In genomic region chr5:24424861-24425411, GRCm38 (mm10) we compare ENCODE assay signal across 8 mouse cellular contexts. TPM values are rescaled to one million over a fixed set of nuclear protein-coding genes. Genes with fewer than 3 reads are reported as not detected.
A peak's percentile ranks its signal among the peaks of the same experiment; 100 is the strongest.
DNase-seq lines count a peak whose midpoint lies in the region; ATAC-seq and TF ChIP-seq lines count a peak whose summit lies in the region.

No protein-coding gene starts in this region.

- H3K4me2 ChIP-seq in heart, embryonic 16.5 days (ENCODE audit: low read depth, low read length) = peak overlapping the region; percentile 92
- peak overlapping the region; percentile 84 for H3K4me2 ChIP-seq in lung, embryonic 14.5 days

- WGBS in forebrain, embryonic 10.5 days = 1% methylated on average over 57 of the region's 60 CpGs
- 1% methylated on average over 59 of the region's 60 CpGs for WGBS in heart, embryonic 16.5 days
- WGBS in lung, embryonic 14.5 days = 1% methylated on average over 59 of the region's 60 CpGs
- WGBS in thymus, adult 2 months = under 1% methylated on average over 60 of the region's 60 CpGs

- no peaks in the 10 kb centered on the region for H3K27me3 ChIP-seq in C2C12 (ENCODE audit: control insufficient read depth, insufficient read depth, insufficient read length)
- peaks cover 19% of the 10 kb centered on the region for H3K27me3 ChIP-seq in forebrain, embryonic 10.5 days (ENCODE audit: poor library complexity, severe bottlenecking)
- H3K27me3 ChIP-seq in heart, embryonic 16.5 days (ENCODE audit: control insufficient read depth, insufficient read depth, low read length) = no peaks in the 10 kb centered on the region
- H3K27me3 ChIP-seq in lung, embryonic 14.5 days (ENCODE audit: insufficient read depth, low read length) = no peaks in the 10 kb centered on the region
- H3K27me3 ChIP-seq in thymus, adult 2 months (ENCODE audit: control insufficient read depth, insufficient read depth, low read length) = no peaks in the 10 kb centered on the region

- peak overlapping the region; percentile 85 for H3K27ac ChIP-seq in forebrain, embryonic 10.5 days
- H3K27ac ChIP-seq in heart, embryonic 16.5 days (ENCODE audit: low read length) = peak overlapping the region; percentile 97
- H3K27ac ChIP-seq in lung, embryonic 14.5 days (ENCODE audit: low read depth) = peak overlapping the region; percentile 93
- H3K27ac ChIP-seq in thymus, adult 2 months (ENCODE audit: control insufficient read depth, insufficient read depth, low read length) = peak overlapping the region; percentile 91

- H3K36me3 ChIP-seq in C2C12 (ENCODE audit: control insufficient read depth, insufficient read depth) = peaks cover 21% of the 10 kb centered on the region
- H3K36me3 ChIP-seq in forebrain, embryonic 10.5 days (replicated peaks) = peaks cover 32% of the 10 kb centered on the region
- peaks cover 9% of the 10 kb centered on the region; the same call in 1 of the 2 replicates for H3K36me3 ChIP-seq in heart, embryonic 16.5 days (ENCODE audit: control insufficient read depth, insufficient read depth)
- peaks cover 19% of the 10 kb centered on the region for H3K36me3 ChIP-seq in lung, embryonic 14.5 days (ENCODE audit: insufficient read depth)
- H3K36me3 ChIP-seq in thymus, adult 2 months (ENCODE audit: control insufficient read depth, insufficient read depth, low read length) = peaks cover 8% of the 10 kb centered on the region

- peaks cover 69% of the 10 kb centered on the region for H3K4me1 ChIP-seq in forebrain, embryonic 10.5 days
- peaks cover 33% of the 10 kb centered on the region for H3K4me1 ChIP-seq in heart, embryonic 16.5 days (ENCODE audit: control insufficient read depth, insufficient read depth, low read length)
- peaks cover 22% of the 10 kb centered on the region for H3K4me1 ChIP-seq in lung, embryonic 14.5 days (ENCODE audit: insufficient read depth)
- peaks cover 28% of the 10 kb centered on the region for H3K4me1 ChIP-seq in thymus, adult 2 months (replicated peaks; ENCODE audit: control insufficient read depth, insufficient read depth, low read length)

- H3K9ac ChIP-seq in heart, embryonic 16.5 days (ENCODE audit: low read length) = peak overlapping the region; percentile 82
- peak overlapping the region; percentile 66 for H3K9ac ChIP-seq in lung, embryonic 14.5 days

- peak; percentile 34 for ATAC-seq in heart, embryonic 16.5 days (replicated peaks; ENCODE audit: extremely low read depth, insufficient read depth, low FRiP score)
- peak; percentile 24 for ATAC-seq in lung, embryonic 14.5 days (ENCODE audit: insufficient read depth)

- H3ac ChIP-seq in C2C12 (ENCODE audit: control insufficient read depth, insufficient read length, low read depth) = peak overlapping the region; percentile 92

- H3K79me3 ChIP-seq in C2C12 (ENCODE audit: low read depth) = peaks cover 15% of the 10 kb centered on the region

- peak; percentile 90 for TF ChIP-seq POLR2A in thymus, adult 2 months (IDR thresholded peaks at IDR 0.05; ENCODE audit: control insufficient read depth, extremely low read depth, insufficient read depth, low read length, poor library complexity)

- peak overlapping the region; percentile 57 for H3K4me3 ChIP-seq in C2C12 (ENCODE audit: insufficient read depth, poor library complexity, severe bottlenecking)
- H3K4me3 ChIP-seq in forebrain, embryonic 10.5 days = peak overlapping the region; percentile 75
- peak overlapping the region; percentile 79 for H3K4me3 ChIP-seq in heart, embryonic 16.5 days (ENCODE audit: low read length)
- H3K4me3 ChIP-seq in lung, embryonic 14.5 days (ENCODE audit: low read depth, low read length) = peak overlapping the region; percentile 67
- H3K4me3 ChIP-seq in thymus, adult 2 months (ENCODE audit: control insufficient read depth, insufficient read depth, low read length) = peak overlapping the region; percentile 72

- peak; percentile 73 for DNase-seq in adrenal gland, postnatal 4 days (ENCODE audit: low spot score in 2 of 2)
- peak; percentile 75 for DNase-seq in forebrain, embryonic 10.5 days (ENCODE audit: extremely low spot score, low spot score)
- peak; percentile 85 to 95 for DNase-seq in kidney, postnatal 25 days
- DNase-seq in lung, embryonic 14.5 days = peak; percentile 97
- DNase-seq in ovary, adult 18-20 months (ENCODE audit: low spot score) = peak; percentile 74
- DNase-seq in thymus, adult 2 months = peak; percentile 84

- H3K9me3 ChIP-seq in forebrain, embryonic 10.5 days = no peaks in the 10 kb centered on the region
- no peaks in the 10 kb centered on the region for H3K9me3 ChIP-seq in heart, embryonic 16.5 days (replicated peaks; ENCODE audit: control insufficient read depth, low read length)
- no peaks in the 10 kb centered on the region for H3K9me3 ChIP-seq in lung, embryonic 14.5 days (ENCODE audit: low read depth, low read length)

- no peak for TF ChIP-seq CTCF in C2C12 (IDR thresholded peaks at IDR 0.05; ENCODE audit: control insufficient read depth, insufficient read depth, insufficient read length)
- TF ChIP-seq CTCF in lung, embryonic 14.5 days (IDR thresholded peaks at IDR 0.05; ENCODE audit: low read depth) = no peak
- TF ChIP-seq CTCF in thymus, adult 2 months (IDR thresholded peaks at IDR 0.05; ENCODE audit: borderline replicate concordance, control insufficient read depth, extremely low read depth, insufficient read depth, low read length, poor library complexity) = peak; percentile 52; the same call in 1 of the 2 replicates

- H3K79me2 ChIP-seq in C2C12 (ENCODE audit: control insufficient read depth, insufficient read depth) = peaks cover 37% of the 10 kb centered on the region

TF ChIP-seq in C2C12, 6 proteins besides CTCF, POLR2A, EP300 and RAD21:
- TF ChIP-seq MAX (IDR thresholded peaks at IDR 0.05) (no peak), MYOG (IDR thresholded peaks at IDR 0.05; ENCODE audit: control insufficient read depth, extremely low read depth, insufficient read length) (no peak), USF1 (IDR thresholded peaks at IDR 0.05; ENCODE audit: low read depth) (no peak), MYOD1 (IDR thresholded peaks at IDR 0.05; ENCODE audit: control insufficient read depth, insufficient read length, low read depth) (no peak), FOSL1 (IDR thresholded peaks at IDR 0.05; ENCODE audit: insufficient read depth, low read length, poor library complexity, severe bottlenecking) (no peak), CEBPB (IDR thresholded peaks at IDR 0.05; ENCODE audit: low read depth) (no peak)
TF ChIP-seq in C2C12: peak in this region for 0.

RNA-seq across cellular contexts. Expression of gene Slc4a2, which starts 1.3 kb away (rescaled TPM):
- 76.4 TPM for polyA plus RNA-seq in C2C12 (2012; fragmentation: generic; extraction: Trizol)
- total RNA-seq in adrenal gland, postnatal 4 days (2021) = 10 to 100 TPM; 60.8 to 70.1 TPM
- 32.8 and 33.6 TPM in 2 replicates for polyA plus RNA-seq in forebrain, embryonic 10.5 days (2016; fragmentation: Nextera tagmentation; extraction: Ambion mirVana)
- 29.2 and 32.5 TPM in 2 replicates for polyA plus RNA-seq in heart, embryonic 16.5 days (2015; fragmentation: Nextera tagmentation; extraction: Ambion mirVana)
- polyA plus RNA-seq in lung, embryonic 14.5 days (2014; fragmentation: Nextera tagmentation; extraction: Ambion mirVana) = 29.9 and 35.5 TPM in 2 replicates
- 116 and 118 TPM in 2 replicates for polyA plus RNA-seq in thymus, adult 2 months (2012; rRNA removed)

RNA-seq across cellular contexts. Expression of gene Cdk5, which starts 1.6 kb away (rescaled TPM):
- polyA plus RNA-seq in C2C12 (2012; fragmentation: generic; extraction: Trizol) = 33.4 TPM
- total RNA-seq in adrenal gland, postnatal 4 days (2021) = 10 to 100 TPM; 42.6 to 43.9 TPM
- 42.7 and 48.9 TPM in 2 replicates for polyA plus RNA-seq in forebrain, embryonic 10.5 days (2016; fragmentation: Nextera tagmentation; extraction: Ambion mirVana)
- 28.5 and 30.4 TPM in 2 replicates for polyA plus RNA-seq in heart, embryonic 16.5 days (2015; fragmentation: Nextera tagmentation; extraction: Ambion mirVana)
- polyA plus RNA-seq in lung, embryonic 14.5 days (2014; fragmentation: Nextera tagmentation; extraction: Ambion mirVana) = 33.6 and 35.5 TPM in 2 replicates
- polyA plus RNA-seq in thymus, adult 2 months (2012; rRNA removed) = 62.3 and 87.0 TPM in 2 replicates

RNA-seq across cellular contexts. Expression of gene Asic3, which starts 11.7 kb away (rescaled TPM):
- polyA plus RNA-seq in C2C12 (2012; fragmentation: generic; extraction: Trizol) = 0.19 TPM
- total RNA-seq in adrenal gland, postnatal 4 days (2021) = under 1 TPM; 0.20 to 0.22 TPM
- 0.20 TPM in 1 of 2 replicates, not detected in the other for polyA plus RNA-seq in forebrain, embryonic 10.5 days (2016; fragmentation: Nextera tagmentation; extraction: Ambion mirVana)
- 0.14 TPM in 1 of 2 replicates, not detected in the other for polyA plus RNA-seq in heart, embryonic 16.5 days (2015; fragmentation: Nextera tagmentation; extraction: Ambion mirVana)
- not detected in 2 replicates for polyA plus RNA-seq in lung, embryonic 14.5 days (2014; fragmentation: Nextera tagmentation; extraction: Ambion mirVana)
- 2.1 and 2.6 TPM in 2 replicates for polyA plus RNA-seq in thymus, adult 2 months (2012; rRNA removed)

RNA-seq across cellular contexts. Expression of gene Fastk, which starts 20.2 kb away (rescaled TPM):
- 90.3 TPM for polyA plus RNA-seq in C2C12 (2012; fragmentation: generic; extraction: Trizol)
- total RNA-seq in adrenal gland, postnatal 4 days (2021) = 100 to 1,000 TPM; 108 to 127 TPM
- 106 and 108 TPM in 2 replicates for polyA plus RNA-seq in forebrain, embryonic 10.5 days (2016; fragmentation: Nextera tagmentation; extraction: Ambion mirVana)
- 209 and 225 TPM in 2 replicates for polyA plus RNA-seq in heart, embryonic 16.5 days (2015; fragmentation: Nextera tagmentation; extraction: Ambion mirVana)
- polyA plus RNA-seq in lung, embryonic 14.5 days (2014; fragmentation: Nextera tagmentation; extraction: Ambion mirVana) = 91.5 and 93.1 TPM in 2 replicates
- 424 and 481 TPM in 2 replicates for polyA plus RNA-seq in thymus, adult 2 months (2012; rRNA removed)

RNA-seq across cellular contexts. Expression of gene Tmub1, which starts 22.7 kb away (rescaled TPM):
- 9.8 TPM for polyA plus RNA-seq in C2C12 (2012; fragmentation: generic; extraction: Trizol)
- 10 to 100 TPM; 11.1 to 11.3 TPM for total RNA-seq in adrenal gland, postnatal 4 days (2021)
- polyA plus RNA-seq in forebrain, embryonic 10.5 days (2016; fragmentation: Nextera tagmentation; extraction: Ambion mirVana) = 28.4 and 31.8 TPM in 2 replicates
- polyA plus RNA-seq in heart, embryonic 16.5 days (2015; fragmentation: Nextera tagmentation; extraction: Ambion mirVana) = 18.4 and 20.3 TPM in 2 replicates
- 14.2 and 15.7 TPM in 2 replicates for polyA plus RNA-seq in lung, embryonic 14.5 days (2014; fragmentation: Nextera tagmentation; extraction: Ambion mirVana)
- polyA plus RNA-seq in thymus, adult 2 months (2012; rRNA removed) = 122 and 136 TPM in 2 replicates

Comparison
In these comparisons a context has a peak if more than half of its experiments do, and no peak if none do; other contexts are left out.
1. Peak in every context shown above with its lines: DNase-seq, ATAC-seq, H3K4me3 ChIP-seq and H3K27ac ChIP-seq.